Mouse (Mus musculus) MEL (cell line): ENCODE results near the gene Acad12. TPM values are rescaled to one million over a fixed set of nuclear protein-coding genes. Genes with fewer than 3 reads are reported as not detected.

Experiments used
- DNase-seq: peaks from one replicate; pipeline ENCODE4 v3.0.0; 2011; ENCODE audit warnings: low read depth, low spot score
- H3K27ac ChIP-seq: 2 replicates; pipeline ENCODE4 v1.5.1; 2012; ENCODE audit warnings: low read depth, mild to moderate bottlenecking, control low read depth, low read length, moderate library complexity; ENCODE audit not compliant: control insufficient read depth
- H3K27me3 ChIP-seq, 2 experiments: fragments of 150-350 bp in 1 of 2; sonication (generic) in 1 of 2; 2 replicates each; pipeline ENCODE4 v1.6.1; 2012; ENCODE audit warnings: low read length in 2 of 2, mild to moderate bottlenecking in 2 of 2, improper control_type of control experiment in 1 of 2, moderate library complexity in 1 of 2; ENCODE audit not compliant: insufficient read depth in 2 of 2, control insufficient read depth in 1 of 2
- H3K36me3 ChIP-seq, 2 experiments: 2 replicates each; pipeline ENCODE4 v1.6.1; 2012 to 2014; ENCODE audit warnings: low read length in 2 of 2, improper control_type of control experiment in 1 of 2, inconsistent platforms in 1 of 2, mild to moderate bottlenecking in 1 of 2; ENCODE audit not compliant: insufficient read depth in 2 of 2, control insufficient read depth in 1 of 2
- H3K4me1 ChIP-seq, 2 experiments: fragments of 150-350 bp in 1 of 2; sonication (generic) in 1 of 2; 2 replicates each; pipeline ENCODE4 v1.6.1; 2012; ENCODE audit warnings: low read length in 2 of 2, improper control_type of control experiment in 1 of 2, mild to moderate bottlenecking in 1 of 2; ENCODE audit not compliant: insufficient read depth in 2 of 2, control insufficient read depth in 1 of 2
- H3K4me3 ChIP-seq, 2 experiments: fragments of 150-350 bp in 1 of 2; sonication (generic) in 1 of 2; 2 replicates each; pipeline ENCODE4 v1.5.1; 2012; ENCODE audit warnings: low read depth in 2 of 2, low read length in 2 of 2, mild to moderate bottlenecking in 2 of 2, moderate library complexity in 2 of 2, control low read depth in 1 of 2, improper control_type of control experiment in 1 of 2; ENCODE audit not compliant: control insufficient read depth in 1 of 2, insufficient read depth in 1 of 2
- H3K79me2 ChIP-seq: 2 replicates; pipeline ENCODE4 v1.6.1; 2012; ENCODE audit warnings: mild to moderate bottlenecking, low read length, moderate library complexity; ENCODE audit not compliant: control insufficient read depth, poor library complexity, insufficient read depth
- H3K9ac ChIP-seq: 2 replicates; pipeline ENCODE4 v1.6.1; 2012; ENCODE audit warnings: low read depth, mild to moderate bottlenecking, control low read depth, low read length, moderate library complexity; ENCODE audit not compliant: control insufficient read depth, poor library complexity, severe bottlenecking
- H3K9me3 ChIP-seq: fragments of 150-350 bp; sonication (generic); replicated peaks from 2 replicates; pipeline ENCODE4 v1.6.1; 2012; ENCODE audit warnings: mild to moderate bottlenecking, low read length, improper control_type of control experiment, moderate library complexity; ENCODE audit not compliant: insufficient read depth
- BHLHE40 ChIP-seq: IDR thresholded peaks from 2 replicates; pipeline ENCODE4 v1.6.1; 2012; ENCODE audit warnings: low read depth, mild to moderate bottlenecking, inconsistent platforms, low read length, improper control_type of control experiment, borderline replicate concordance
- CHD1 ChIP-seq: IDR thresholded peaks from 2 replicates; pipeline ENCODE4 v1.6.1; 2012; ENCODE audit warnings: low read depth, mild to moderate bottlenecking, inconsistent platforms, low read length, improper control_type of control experiment
- CHD2 ChIP-seq: IDR thresholded peaks from 2 replicates; pipeline ENCODE4 v1.6.1; 2011; ENCODE audit warnings: low read length, improper control_type of control experiment
- ELF1 ChIP-seq: IDR thresholded peaks from 2 replicates; pipeline ENCODE4 v1.6.1; 2014; ENCODE audit warnings: low read depth, mild to moderate bottlenecking, inconsistent platforms, low read length, improper control_type of control experiment, moderate library complexity
- GATA1 ChIP-seq: IDR thresholded peaks from 2 replicates; pipeline ENCODE4 v1.6.1; 2011; ENCODE audit warnings: low read depth, low read length, improper control_type of control experiment
- MAFK ChIP-seq: IDR thresholded peaks from 2 replicates; pipeline ENCODE4 v1.6.1; 2011; ENCODE audit warnings: low read depth, mild to moderate bottlenecking, low read length, improper control_type of control experiment, borderline replicate concordance
- MYC ChIP-seq: IDR thresholded peaks from 2 replicates; pipeline ENCODE4 v1.6.1; 2011; ENCODE audit warnings: low read depth, mild to moderate bottlenecking, low read length, improper control_type of control experiment, moderate library complexity
- NRF1 ChIP-seq: IDR thresholded peaks from 2 replicates; pipeline ENCODE4 v1.6.1; 2014; ENCODE audit warnings: low read depth, mild to moderate bottlenecking, inconsistent platforms, low read length, improper control_type of control experiment, moderate library complexity; ENCODE audit not compliant: poor library complexity, insufficient read depth, severe bottlenecking
- POLR2AphosphoS2 ChIP-seq: IDR thresholded peaks from 2 replicates; pipeline ENCODE4 v1.6.1; 2011; ENCODE audit warnings: low read length, improper control_type of control experiment
- POLR2AphosphoS5 ChIP-seq: IDR thresholded peaks from 2 replicates; pipeline ENCODE4 v1.6.1; 2012; ENCODE audit warnings: low read depth, borderline replicate concordance, mild to moderate bottlenecking, inconsistent platforms, low read length, moderate library complexity, mixed read lengths
- RAD21 ChIP-seq: IDR thresholded peaks from 2 replicates; pipeline ENCODE4 v1.6.1; 2011; ENCODE audit warnings: mild to moderate bottlenecking, low read depth, low read length, improper control_type of control experiment
- TBP ChIP-seq: IDR thresholded peaks from 2 replicates; pipeline ENCODE4 v1.8.0; 2011; ENCODE audit warnings: low read depth, low read length, improper control_type of control experiment
- TCF12 ChIP-seq: IDR thresholded peaks from 2 replicates; pipeline ENCODE4 v1.6.1; 2014; ENCODE audit warnings: low read depth, mild to moderate bottlenecking, inconsistent platforms, low read length, improper control_type of control experiment, moderate library complexity
- ZC3H11A ChIP-seq: IDR thresholded peaks from 2 replicates; pipeline ENCODE4 v1.6.1; 2012; ENCODE audit warnings: low read depth, mild to moderate bottlenecking, inconsistent platforms, low read length, improper control_type of control experiment
- ZMIZ1 ChIP-seq: IDR thresholded peaks from 2 replicates; pipeline ENCODE4 v1.6.1; 2012; ENCODE audit warnings: low read depth, mild to moderate bottlenecking, inconsistent platforms, low read length, improper control_type of control experiment, moderate library complexity
- polyA plus RNA-seq, 2 experiments: library from polyadenylated mRNA; stranded (reverse) in 1 of 2; unstranded in 1 of 2; fragments of >175 nt in 1 of 2; fragments of >200 nt in 1 of 2; gene quantifications; 2 replicates each; pipeline versions ENCODE4 v1.2.1 to v1.2.4; 2012; ENCODE audit warnings: low replicate concordance in 2 of 2, low read depth in 1 of 2; ENCODE audit not compliant: insufficient read length in 2 of 2, insufficient read depth in 1 of 2, missing spikeins in 1 of 2
- total RNA-seq: library from RNA; depleted of rRNA; stranded (reverse); fragments of 300-350 nt; gene quantifications from 2 replicates; pipeline ENCODE4 v1.2.3, GENCODE M21; 2012

Acad12 gene
- total and polyA plus RNA-seq, 3 experiments, result 2.6 to 6.4 TPM; not detected in 1

DNA sequence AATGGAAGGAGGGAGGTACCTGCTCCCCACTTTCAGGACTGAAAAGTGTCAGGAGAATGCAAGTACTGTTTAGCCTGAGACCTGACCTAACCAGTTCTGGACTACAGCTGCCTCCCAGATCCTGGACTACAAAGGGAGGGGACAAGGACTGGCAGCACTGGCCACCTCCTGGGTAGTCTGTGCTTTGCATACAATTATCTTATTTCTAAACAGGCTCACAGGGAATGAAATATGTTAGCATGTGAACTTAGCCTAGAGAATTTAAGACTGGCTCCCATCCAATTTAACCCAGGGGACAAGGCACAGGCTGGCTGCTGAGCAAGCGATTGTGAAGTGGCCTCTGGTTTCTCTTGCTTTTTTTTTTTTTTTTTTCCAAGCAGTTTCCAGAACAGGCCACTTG lies 48.0 kb downstream of the Acad12 start:
- no peak overlapping the region for H3K9ac ChIP-seq
- no peaks in the 10 kb centered on the region for H3K9me3 ChIP-seq
- DNase-seq, result no peak
- TF ChIP-seq ZC3H11A (no peak), MAFK (no peak), CHD1 (no peak), CHD2 (no peak), BHLHE40 (no peak), ZMIZ1 (no peak), TBP (no peak), POLR2AphosphoS2 (no peak), RAD21 (no peak), MYC (no peak), ELF1 (no peak), NRF1 (no peak)
- H3K36me3 ChIP-seq, result peaks cover 0 to 3% of the 10 kb centered on the region in 2 experiments; a peak in 1 of 4 replicates
- no peaks in the 10 kb centered on the region for H3K79me2 ChIP-seq
- H3K4me3 ChIP-seq, result no peak overlapping the region
- no peaks in the 10 kb centered on the region for H3K4me1 ChIP-seq
- no peak overlapping the region for H3K27ac ChIP-seq
- no peaks in the 10 kb centered on the region for H3K27me3 ChIP-seq

DNA sequence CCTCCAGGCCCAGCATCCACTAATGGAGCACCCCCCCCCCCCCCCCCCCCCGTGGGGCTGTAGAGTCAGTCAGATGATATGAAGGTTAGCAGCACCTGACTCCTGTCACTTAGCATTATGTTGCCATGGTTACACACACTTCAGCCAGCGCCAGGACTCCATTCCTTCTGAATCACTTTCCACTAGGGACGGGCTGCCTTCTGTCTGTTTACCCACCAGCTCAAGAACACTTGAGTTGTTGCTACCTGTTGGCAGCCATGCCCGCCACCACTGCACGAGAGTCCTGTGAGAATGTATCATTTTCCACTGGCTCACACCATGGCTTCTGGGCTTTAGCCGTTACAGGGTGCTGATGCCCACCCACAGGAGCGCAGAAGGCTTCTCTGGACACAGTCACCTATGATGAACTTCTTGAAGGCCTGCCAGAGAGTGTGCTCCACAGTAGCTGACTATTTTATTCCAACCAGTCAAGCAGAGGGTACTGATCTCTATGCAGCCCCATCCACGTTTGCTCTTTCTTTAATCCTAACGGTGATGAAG lies 48.8 kb downstream of the Acad12 start:
- no peak for DNase-seq
- Histone ChIP-seq H3K4me1 (peaks cover 0 to under 1% of the 10 kb centered on the region in 2 experiments; a peak in 1 of 4 replicates), H3K27me3 (no peaks in the 10 kb centered on the region), H3K79me2 (no peaks in the 10 kb centered on the region), H3K36me3 (peaks cover 0 to 3% of the 10 kb centered on the region in 2 experiments; a peak in 1 of 4 replicates), H3K9ac (no peak overlapping the region), H3K9me3 (no peaks in the 10 kb centered on the region), H3K4me3 (no peak overlapping the region), H3K27ac (no peak overlapping the region)
- TF ChIP-seq BHLHE40 (no peak), POLR2AphosphoS5 (no peak), TCF12 (no peak), GATA1 (no peak)
